Mouse (Mus musculus): Measurements from ENCODE around the gene Pak3. TPM values are rescaled to one million over a fixed set of nuclear protein-coding genes. Genes with fewer than 3 reads are reported as not detected.

Pak3 gene
- total RNA-seq, 2 experiments from 2014 or later, result not detected

Other genes starting within 250 kb of the Pak3 start
- gene Chrdl1, start 124.3 kb upstream of the Pak3 start, total RNA-seq (2015; ENCODE audit: low replicate concordance), result 1.3 and 2.2 TPM in 2 replicates
- 2.6 and 11.0 TPM in 2 replicates for gene Chrdl1, start 124.3 kb upstream of the Pak3 start, total RNA-seq (2017; ENCODE audit: low replicate concordance)